Mouse (Mus musculus) right cerebral cortex, postnatal 36 days (tissue): ENCODE data around the gene Dock9.

ENCODE experiments used
- DNase-seq, 2 experiments: peaks; one replicate each; pipeline ENCODE4 v3.0.0; 2022; ENCODE audit warnings: low spot score in 2 of 2, mixed read lengths in 1 of 2

Gene Dock9

DNA sequence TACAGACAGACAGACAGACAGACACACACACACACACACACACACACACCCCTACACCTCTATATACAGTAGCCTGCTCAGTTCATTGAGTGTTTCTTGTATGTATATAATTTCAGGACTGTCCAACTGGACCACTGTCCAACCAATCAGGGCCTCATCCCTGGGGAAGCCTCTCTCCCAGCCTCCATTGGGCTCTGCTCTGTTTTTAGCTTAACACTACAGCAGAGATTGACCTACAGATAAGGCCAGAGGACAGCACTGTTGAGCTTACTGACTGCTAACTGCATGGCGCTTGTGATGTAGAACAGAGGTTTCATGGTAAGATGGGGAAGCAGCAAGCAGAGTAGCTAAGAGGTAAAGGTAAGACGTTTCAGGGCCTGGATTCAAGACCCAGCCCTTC lies 5.7 kb downstream of the Dock9 start:
- no peak for DNase-seq

DNA sequence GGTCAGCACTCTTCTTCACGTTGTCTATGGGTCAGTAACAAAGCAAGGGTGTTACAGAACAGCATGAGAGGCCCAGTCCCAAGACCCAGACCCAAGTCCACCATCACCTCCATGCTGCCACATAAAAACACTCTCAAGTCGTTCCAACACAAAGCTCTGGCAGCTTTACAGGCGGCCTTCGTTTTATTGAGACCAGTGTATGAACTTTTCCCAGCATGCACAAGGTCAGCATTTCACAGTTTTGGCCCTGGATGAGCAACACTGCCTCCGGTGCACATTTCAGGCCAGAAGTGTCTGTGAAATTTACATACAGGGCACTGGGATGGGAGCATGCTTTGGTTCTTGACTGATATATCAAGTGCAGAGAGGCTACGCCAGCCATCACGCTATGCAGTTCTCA lies 6.5 kb downstream of the Dock9 start:
- DNase-seq, result no peak

DNA sequence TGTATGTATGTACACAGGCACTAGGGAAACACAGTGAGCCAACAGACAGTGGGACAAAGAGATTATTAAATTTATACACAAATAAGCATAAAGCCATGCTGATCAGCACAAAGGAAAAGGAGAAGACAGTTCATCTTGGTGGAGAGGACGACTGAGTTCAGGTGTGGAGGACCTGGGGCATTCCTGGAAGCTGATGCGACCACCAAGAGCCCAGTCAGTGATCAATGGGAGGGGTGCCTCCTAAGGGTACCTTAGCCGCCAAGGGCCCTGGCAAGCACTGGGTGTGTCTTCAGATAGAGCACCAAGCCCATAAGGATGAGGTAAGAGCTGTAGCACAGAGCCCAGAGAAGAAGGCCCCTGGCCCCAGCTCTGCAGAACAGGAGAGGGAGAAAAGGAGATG lies 8.4 kb downstream of the Dock9 start:
- DNase-seq, result no peak

DNA sequence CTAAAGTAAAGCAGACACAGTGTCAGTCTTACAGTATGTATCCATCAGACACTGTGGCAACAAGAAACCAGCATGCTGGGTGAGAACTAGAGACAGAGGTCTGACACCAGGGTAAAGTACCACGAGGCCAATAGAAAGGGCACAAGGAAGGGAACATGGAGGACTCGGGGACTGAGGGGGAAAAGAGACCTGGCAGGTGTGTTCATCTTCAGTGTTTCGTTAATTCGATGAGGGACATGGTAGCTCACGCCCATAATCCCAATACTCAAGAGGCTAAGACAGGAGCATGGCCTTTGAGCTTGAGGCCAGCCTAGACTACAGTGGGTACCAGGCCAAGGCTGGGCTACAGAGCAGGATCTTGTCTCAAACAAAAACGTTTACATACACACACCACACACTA lies 9.2 kb downstream of the Dock9 start:
- no peak for DNase-seq

DNA sequence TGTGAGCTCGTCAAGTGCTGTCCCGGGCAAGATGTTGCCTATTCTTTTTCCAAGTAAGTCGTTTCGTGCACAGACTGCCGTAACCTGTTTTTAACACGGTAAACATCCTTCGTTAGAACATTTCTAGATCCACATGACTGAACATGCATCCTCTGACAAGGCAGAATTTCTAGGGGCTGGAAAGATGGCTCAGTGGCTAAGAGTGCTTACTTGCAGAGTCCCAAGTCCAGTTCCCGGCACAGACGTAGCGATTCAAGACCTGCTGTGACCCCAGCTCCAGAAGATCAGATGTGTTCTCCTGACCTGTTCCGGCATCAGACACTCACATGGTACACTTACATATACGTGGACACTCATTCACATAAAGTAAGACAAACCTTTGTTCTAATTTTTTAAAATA lies 10.2 kb downstream of the Dock9 start:
- DNase-seq, result no peak

DNA sequence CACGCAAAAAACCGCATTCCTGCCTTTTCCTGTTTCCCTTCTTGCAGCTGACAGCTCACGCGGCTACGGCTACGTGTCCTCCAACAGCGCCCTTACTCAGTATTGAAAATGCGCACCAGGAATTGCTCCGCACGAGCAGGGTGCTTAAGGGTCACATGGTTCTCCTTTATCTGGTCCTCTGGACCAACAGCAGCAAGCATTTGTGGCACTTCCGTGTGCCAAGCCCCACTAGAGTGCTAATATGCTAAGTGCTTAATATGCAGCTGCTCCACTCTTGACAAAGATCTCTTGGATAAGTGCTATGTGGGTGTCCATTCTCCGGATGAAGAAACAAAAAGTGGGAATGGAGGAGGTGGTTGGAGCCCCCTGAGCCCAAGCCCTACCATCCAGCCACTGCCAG lies 10.7 kb downstream of the Dock9 start:
- DNase-seq, result no peak

DNA sequence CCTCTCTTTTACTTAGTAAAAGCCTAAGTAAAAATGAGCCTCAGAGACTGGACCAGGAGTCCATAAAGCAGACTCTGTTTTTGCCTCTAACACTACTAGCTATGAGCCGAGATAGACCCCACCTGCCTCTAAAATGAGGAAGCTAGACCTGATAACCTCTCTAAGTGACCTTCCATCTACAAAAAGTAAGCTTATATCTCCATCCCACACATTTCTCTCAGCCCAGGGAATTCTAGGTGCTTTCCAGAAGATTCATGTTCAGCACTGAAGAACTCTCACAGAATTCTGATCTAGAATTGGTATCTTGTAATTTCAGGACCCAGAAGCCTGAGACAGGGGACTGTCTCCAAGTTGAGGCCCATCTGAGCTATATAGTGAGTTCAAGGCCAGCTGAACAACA lies 12.2 kb downstream of the Dock9 start:
- no peak for DNase-seq

DNA sequence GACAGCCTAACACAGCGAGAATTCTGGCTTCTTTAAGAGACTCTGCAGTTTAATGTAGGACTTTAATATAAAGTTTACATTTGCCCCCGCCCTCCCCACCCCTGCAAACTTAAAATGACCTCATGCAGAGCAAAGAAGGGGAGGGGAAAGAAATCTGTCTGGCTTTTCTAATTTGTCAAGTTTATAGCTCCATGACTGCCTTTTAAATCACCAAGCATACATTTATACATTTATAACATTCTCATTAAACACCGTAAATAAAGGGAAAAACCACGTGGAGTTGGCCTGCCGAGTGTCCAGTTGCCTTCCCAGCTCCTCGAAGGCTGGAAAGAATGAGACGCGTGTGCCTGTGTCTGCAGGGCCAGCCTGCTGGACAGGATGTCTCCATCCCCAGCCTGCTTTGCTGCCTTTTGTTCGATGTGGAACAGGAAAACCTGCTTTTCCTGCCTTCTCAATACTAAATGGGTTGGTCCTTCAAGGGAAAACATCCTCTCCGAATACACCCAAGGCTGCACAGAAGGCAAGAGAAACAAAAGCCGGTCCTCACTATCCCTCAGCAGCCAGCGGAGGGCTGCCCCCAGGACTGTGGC lies 16.6 kb downstream of the Dock9 start:
- DNase-seq, result no peak

DNA sequence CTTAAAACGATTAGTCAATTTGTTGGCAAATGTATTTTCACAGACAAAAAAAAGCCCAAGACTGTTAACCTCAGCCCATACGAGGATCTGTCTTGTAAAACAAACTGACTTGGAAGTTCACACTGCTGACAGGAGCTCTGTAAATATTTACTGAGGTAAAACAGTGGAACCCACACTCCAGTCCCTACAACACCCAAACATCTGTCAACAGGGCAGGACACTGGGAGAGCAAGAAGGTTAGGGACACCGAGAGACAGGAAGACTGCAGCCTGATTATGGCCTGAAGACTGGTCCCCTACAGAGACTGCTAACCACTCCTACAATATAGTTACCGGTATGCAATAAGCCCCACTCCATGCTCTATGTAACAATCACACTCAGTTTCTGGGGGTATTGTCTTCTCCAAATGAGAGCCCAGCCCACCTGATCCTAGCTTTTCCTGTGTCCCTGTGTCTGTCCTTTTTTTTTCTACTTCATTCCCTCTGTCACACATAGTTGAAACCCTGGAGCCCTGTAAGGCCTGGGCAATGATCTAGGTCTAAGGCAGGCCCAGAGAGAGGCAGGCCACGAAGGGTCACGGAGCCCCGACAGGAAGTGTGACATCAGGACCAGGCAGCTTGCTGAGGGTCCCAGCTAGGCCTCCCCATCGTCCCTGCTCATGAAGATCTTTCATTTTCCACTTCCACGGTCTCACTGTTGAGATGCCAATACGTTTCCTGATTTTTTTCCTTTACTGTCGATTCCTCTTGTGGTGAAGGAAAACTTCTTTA lies 17.3 kb downstream of the Dock9 start:
- DNase-seq, result no peak

DNA sequence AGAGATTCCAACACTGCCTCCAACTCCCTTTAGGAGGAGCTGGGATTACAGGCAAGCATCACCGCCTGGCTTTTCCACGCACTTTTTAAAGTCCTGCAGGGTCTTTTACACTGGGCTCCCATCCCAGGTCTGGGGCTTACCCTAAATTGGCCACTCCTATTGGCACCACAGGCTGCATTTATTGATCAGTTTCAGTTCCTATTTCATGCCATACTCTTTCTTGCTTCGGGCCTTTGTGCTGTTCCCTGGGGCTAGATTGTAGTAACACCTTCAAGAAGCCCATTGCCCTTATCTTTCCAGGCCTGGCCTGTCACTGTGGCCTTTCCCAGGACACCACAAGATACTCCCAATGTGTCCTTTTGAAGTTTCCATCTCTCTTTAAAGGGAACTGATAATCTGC lies 18.0 kb downstream of the Dock9 start:
- no peak for DNase-seq

DNA sequence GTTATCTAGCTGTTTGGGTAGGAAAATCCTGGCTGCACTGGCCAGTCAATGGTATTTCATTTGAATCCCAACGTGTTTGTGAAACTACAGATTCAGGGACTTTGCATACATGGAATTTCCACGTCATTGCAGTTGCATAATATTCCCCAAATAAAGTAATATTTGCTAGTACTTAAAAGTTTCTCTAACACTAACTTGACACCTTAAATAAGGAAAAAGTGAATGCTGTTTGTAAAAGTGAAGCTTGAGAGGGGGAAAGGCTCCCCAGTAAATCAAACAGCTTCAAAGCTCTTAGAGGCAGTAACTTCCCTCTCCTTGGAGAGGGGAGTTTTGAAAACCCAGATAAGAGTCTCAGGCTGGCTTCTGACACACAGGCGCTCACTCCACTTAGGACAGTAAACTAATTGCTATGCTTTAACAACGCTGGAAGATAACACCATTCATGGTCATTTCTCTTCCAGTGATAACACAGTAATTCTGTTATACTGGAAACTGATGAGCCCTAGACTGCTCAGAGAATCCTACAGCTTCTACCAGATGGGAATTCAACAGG lies 20.3 kb downstream of the Dock9 start:
- DNase-seq, result no peak

DNA sequence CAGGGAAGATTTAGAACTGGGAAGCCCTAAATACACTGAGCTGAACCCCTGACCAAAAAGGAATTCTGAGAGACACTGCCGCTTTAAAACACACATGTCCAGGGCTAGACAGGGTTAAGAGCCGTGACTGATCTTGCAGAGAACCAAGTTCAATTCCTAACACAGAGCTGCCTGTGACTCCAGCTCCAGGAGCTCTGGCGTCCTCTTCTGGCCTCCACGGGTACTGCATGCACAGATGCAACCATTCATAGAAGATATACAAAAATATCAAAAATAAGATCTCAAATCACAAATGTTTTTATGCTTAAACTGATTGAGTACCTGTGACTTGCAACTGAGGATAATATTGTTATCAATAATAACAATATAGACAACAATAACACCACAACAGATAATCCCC lies 20.9 kb downstream of the Dock9 start:
- DNase-seq, result no peak

DNA sequence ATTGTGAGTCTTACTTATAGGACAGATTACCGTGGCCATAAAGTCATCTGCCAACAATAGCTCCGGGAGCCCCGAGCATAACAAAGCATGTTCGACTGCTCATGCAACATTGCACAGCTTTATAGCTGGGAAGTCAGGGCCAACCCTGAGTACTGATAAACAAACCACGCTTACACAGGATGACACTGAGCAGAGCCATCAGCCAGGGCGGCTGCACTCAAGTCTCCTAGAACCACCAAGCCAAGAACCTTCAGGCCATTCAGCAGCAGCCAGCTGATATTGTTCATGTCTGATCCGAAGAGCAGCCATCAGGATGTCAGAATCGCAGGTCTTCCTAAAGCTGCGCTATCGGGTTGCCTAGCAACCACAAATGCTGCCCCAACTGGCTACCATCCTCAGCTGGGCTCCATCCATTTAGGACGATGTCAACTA lies 35.6 kb downstream of the Dock9 start:
- DNase-seq, result no peak

DNA sequence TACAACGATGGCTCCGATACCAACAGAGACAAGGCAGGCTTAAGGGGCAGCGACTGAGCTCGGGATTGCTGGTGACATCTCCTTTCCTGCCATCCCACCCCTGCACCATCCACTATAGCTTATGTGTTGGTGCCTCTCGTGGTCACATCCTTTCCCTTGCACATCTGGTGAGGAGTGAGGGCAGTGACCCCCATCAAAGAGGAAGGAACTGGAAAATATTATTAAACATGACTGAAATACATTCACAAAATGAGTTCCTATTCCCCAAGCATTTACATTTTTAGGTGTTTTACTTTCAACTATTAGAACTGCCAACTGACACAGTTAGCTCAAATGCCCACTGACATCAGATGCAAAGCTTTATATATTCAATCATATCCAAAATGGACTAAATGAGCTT lies 37.2 kb downstream of the Dock9 start:
- DNase-seq, result no peak

DNA sequence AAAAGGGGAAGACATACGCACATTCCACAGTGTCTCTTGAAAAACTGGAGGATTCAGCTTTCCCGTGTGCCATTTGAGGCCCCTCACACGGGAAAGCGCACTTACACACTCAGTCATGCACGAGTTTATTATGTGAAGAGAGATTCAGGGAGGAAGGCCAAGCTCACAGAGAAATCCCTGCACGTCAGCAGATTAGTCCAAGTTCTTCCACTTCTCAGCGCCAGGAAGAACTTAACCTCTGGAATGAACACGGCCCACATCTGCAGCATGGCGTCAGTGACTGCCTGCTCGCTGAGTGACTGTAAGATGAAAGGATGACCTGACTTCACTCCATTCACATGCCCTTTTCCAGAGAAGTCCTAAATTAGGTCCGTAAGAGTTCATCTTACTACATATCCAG lies 43.5 kb downstream of the Dock9 start:
- no peak for DNase-seq

DNA sequence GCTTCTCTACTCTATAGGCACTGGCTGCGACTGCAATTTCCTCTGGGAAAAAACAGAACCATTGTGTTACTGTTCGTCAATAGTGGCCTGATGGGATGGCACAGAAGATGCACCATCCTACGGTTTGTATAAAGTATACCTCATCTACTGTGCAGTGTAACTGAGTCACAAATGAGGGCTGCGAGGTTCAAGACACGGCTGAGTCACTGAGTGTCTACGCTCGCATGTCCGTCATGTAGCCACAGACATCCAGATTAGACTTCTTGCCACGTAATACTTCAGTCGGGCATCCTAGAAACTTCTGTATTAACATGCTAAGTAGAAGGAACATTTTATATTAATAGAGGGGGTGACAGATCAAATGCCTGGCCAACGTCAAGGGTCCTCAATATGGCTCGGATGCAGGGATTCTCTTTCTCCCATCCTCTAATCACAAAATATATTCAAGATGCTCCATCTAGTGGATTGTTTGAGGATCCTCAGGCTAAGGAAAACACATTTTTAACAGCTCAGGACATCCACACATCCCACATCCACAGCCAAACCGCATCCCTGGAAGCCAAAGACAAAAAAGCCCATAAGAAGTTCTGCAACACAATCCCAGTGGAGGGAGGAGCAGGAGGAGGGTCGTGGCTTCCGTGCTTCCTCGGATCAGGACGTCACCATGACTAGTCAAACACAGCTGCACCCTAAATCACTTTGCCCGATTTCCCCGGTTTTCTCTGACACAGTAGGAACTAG lies 44.8 kb downstream of the Dock9 start:
- DNase-seq, result no peak

DNA sequence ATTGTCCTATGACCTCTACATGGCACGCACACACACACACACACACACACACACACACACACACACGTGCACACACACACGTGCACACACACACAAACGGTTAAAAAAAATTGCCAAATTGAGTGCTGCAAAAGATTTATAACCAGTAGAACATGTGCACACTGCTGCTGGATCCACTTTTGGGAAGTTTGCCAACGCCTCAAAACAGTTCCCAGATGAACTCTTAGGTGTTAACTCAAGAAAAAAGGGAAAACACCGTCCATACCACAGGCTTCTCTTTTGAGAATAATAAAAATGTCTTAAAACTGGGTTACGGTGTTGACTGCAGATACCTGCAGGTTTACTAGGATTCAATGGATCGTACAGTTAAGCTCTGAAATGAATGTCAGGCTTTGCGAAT lies 48.0 kb downstream of the Dock9 start:
- no peak for DNase-seq

DNA sequence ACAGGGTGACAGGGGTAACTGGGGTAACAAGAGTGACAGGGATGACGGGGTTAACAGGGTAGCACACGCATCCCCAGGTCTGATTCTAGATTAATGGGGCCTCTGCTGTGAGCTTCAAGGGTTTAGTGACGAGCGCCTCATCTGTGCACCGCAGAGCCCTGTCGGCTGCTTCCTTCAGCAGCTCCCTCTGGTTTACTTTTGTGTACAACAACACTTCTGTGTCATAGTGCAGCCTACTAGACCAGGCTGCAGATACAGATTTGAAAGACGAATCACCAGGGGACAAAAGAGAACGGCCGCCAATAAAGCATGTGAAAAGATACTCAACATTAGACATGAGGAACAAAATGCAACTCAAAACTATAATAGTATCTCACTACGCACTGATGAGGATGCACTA lies 48.6 kb downstream of the Dock9 start:
- DNase-seq, result no peak

DNA sequence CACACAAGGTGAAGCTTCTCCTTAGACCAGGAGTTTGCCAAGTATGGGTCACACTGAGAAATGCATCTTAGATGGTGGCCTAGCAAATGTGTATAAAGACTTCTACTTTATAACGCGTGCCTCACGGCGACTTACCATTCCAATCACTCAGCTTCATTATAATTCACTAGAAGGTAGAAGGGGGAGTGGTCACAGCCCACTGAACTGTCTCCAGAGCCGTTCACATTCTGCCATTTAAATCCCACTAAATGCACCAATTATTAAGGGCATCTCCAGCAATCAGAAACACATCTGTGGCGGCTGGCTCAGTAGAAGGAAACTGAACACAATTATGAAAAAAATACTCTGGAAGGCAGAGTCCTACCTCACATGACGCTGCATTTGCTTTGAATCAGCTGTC lies 50.3 kb downstream of the Dock9 start:
- no peak for DNase-seq

DNA sequence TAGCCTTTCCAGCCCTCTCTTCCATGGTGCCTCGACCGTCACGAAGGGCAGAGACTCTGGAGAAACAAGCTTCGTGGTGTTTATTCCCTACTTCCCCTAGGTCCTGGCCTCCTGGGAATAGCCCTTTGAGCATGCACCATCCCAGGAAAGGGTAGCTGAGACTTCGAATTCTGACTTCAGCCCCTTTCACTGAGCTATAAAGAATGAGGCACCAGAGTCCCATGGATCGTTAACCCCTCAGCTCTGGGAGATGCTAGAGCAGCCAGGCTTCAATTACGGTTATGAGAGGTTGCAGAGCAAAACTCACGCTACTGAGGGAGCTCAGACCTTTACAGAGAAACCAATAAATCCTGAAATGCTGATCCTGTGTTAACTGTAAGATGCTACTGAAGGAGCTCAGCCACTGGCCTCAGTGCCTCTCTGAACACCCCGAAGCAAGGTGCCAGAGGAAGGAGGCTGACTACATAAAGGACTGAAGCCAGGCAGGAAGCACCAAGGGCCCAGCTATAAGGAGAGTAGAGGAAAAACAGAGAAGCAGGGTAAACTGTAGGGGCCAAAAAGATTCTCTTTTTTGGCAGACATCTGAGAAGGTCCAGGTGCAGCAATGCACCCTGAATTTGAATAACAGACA lies 53.7 kb downstream of the Dock9 start:
- no peak for DNase-seq

DNA sequence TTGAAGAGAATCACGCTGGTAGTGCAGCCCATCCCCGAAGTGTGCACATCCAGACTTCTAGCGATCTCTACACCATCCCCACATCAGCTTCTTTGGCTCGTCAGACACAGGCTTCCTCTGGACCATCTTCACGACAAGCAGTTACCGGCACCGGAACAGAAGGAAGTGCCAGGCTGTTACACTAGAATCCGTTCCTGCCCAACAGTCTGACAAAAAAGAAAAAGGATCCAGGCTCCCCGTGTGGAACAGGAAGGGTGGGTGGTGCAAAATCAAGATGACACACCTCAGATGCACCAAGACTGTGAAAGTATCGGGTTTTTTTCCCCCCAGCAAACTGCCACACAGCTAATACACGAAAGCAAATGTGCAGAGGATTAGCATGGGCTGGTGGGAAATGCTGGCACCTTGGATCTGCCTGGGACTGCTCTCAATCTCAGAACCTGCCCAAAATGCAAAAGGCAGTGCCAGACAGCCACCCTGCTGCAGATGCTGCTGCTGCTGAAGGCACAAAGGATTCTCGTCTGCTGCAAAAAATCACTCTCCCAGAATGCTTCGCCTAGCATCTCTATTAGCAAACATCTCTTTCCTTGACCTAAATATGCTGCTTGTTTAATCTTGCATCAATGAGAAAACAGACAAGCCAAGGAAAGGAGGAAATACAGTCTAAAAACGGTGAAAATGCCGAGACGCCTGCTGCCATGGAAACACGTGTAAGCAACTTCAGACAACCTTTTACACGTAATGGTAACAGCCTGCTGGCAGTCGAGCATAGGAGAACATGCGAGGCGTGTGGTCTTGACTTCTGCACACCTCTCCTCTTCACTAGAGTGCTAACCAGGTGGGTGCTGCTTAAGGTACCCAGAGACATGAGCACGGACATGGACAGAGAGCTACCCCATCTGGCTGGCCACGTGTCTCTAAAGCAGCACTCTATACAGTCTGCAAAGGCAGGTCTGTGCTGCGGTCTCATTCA lies 58.9 kb downstream of the Dock9 start:
- peak; percentile 57 to 59 for DNase-seq
